ENCODE assay signal across 10 mouse cellular contexts in the genomic region with DNA sequence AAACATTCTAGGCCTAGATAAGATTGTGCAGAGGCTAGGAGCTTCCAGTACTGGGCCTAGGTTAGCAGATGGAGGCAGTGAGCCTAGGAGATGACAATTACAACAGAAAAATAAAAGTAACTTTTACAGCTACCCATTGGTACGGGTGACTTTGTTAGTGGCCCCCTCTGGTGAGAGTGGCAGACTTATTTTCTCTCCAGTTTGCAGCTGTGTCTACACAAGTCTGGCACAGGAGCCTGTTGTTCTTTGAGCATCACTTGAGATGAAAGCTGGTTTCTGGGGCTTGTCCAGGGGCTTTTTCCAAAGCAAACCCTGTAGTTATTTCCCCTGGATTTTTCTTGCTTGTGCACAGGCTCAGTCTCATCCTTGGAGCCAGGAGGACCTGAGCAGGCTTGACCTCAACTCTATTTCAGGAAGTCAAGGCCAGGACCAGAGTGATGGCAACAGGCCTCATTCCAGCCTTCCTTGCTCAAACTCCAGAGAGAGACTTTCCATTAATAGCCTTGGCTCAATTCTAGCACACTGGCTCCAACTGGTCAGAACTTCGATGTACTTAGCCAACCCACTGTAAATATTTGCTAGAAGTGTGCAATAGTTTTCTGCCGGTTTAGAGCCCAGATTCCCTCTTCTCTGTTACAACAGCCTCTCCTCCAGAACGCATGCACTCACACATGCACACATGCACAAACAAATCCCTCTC.
DNase-seq lines count a peak whose midpoint lies in the region; ATAC-seq and TF ChIP-seq lines count a peak whose summit lies in the region.
"Had no signal": no experiment of that assay in that cellular context is flagged by ENCODE, and none has a peak within 500 bp of the region (broad histone marks: within the 10 kb centered on the region; RNA-seq: fewer than 3 reads in every experiment).

No protein-coding gene starts in this region.

- H3K36me3 ChIP-seq in midbrain, embryonic 16.5 days (ENCODE audit: control insufficient read depth, insufficient read depth, low read length): no peaks in the 10 kb centered on the region
- H3K36me3 ChIP-seq in midbrain, postnatal 0 days (ENCODE audit: insufficient read depth, low read length): no peaks in the 10 kb centered on the region
- H3K36me3 ChIP-seq in small intestine, adult 2 months (ENCODE audit: control insufficient read depth, insufficient read depth, low read length): no peaks in the 10 kb centered on the region
- H3K36me3 ChIP-seq: hindbrain, embryonic 13.5 days; limb, embryonic 13.5 days had no signal

- H3K4me2 ChIP-seq in midbrain, embryonic 16.5 days (ENCODE audit: low read length): no peak overlapping the region
- H3K4me2 ChIP-seq in midbrain, postnatal 0 days (ENCODE audit: low read depth, low read length, poor library complexity, severe bottlenecking): no peak overlapping the region
- H3K4me2 ChIP-seq: hindbrain, embryonic 13.5 days; limb, embryonic 13.5 days had no signal

- H3K4me3 ChIP-seq in midbrain, embryonic 16.5 days (ENCODE audit: low read depth, low read length): no peak overlapping the region
- no peak overlapping the region for H3K4me3 ChIP-seq in midbrain, postnatal 0 days (ENCODE audit: low read depth, low read length)
- H3K4me3 ChIP-seq in small intestine, adult 2 months (ENCODE audit: low read depth, low read length): no peak overlapping the region
- H3K4me3 ChIP-seq: hindbrain, embryonic 13.5 days; limb, embryonic 13.5 days had no signal

- no peak for DNase-seq in midbrain, postnatal 0 days (ENCODE audit: low spot score)
- DNase-seq in heart, adult 8-10 months (ENCODE audit: low spot score): peak; percentile 59
- DNase-seq in lung, adult 18-20 months: peak; percentile 57 to 75
- no peak for DNase-seq in spleen, postnatal 14 days (ENCODE audit: low spot score in 2 of 2)
- DNase-seq in frontal cortex, postnatal 10 days (ENCODE audit: low spot score in 2 of 2): no peak
- DNase-seq: forebrain, postnatal 0 days had no signal

- no peak for TF ChIP-seq POLR2A in small intestine, adult 2 months (IDR thresholded peaks at IDR 0.05; ENCODE audit: low read depth, low read length)

- H3K4me1 ChIP-seq in midbrain, embryonic 16.5 days (ENCODE audit: control insufficient read depth, insufficient read depth, low read length): no peaks in the 10 kb centered on the region
- H3K4me1 ChIP-seq in midbrain, postnatal 0 days (ENCODE audit: insufficient read depth, low read length): no peaks in the 10 kb centered on the region
- H3K4me1 ChIP-seq in small intestine, adult 2 months (ENCODE audit: control insufficient read depth, insufficient read depth, insufficient read length, low read length): peaks cover 4% of the 10 kb centered on the region; the same call in 1 of the 2 replicates
- H3K4me1 ChIP-seq: hindbrain, embryonic 13.5 days; limb, embryonic 13.5 days had no signal

- no peak overlapping the region for H3K9ac ChIP-seq in midbrain, embryonic 16.5 days (ENCODE audit: low read depth, low read length)
- H3K9ac ChIP-seq in midbrain, postnatal 0 days (replicated peaks; ENCODE audit: low read length, poor library complexity, severe bottlenecking): no peak overlapping the region; the same call in 1 of the 2 replicates
- H3K9ac ChIP-seq: forebrain, postnatal 0 days; hindbrain, embryonic 13.5 days; limb, embryonic 13.5 days had no signal

- TF ChIP-seq CTCF in midbrain, postnatal 0 days (IDR thresholded peaks at IDR 0.05): no peak
- TF ChIP-seq CTCF in small intestine, adult 2 months (IDR thresholded peaks at IDR 0.05; ENCODE audit: extremely low read depth, insufficient read length, insufficient replicate concordance, low read depth, low read length): no peak

- H3K9me3 ChIP-seq in midbrain, embryonic 16.5 days (replicated peaks; ENCODE audit: control insufficient read depth, low read length, poor library complexity, severe bottlenecking): no peaks in the 10 kb centered on the region
- H3K9me3 ChIP-seq in midbrain, postnatal 0 days (ENCODE audit: low read length): no peaks in the 10 kb centered on the region
- H3K9me3 ChIP-seq: hindbrain, embryonic 13.5 days; limb, embryonic 13.5 days had no signal

- 85% methylated on average over 4 of the region's 4 CpGs for WGBS in midbrain, embryonic 16.5 days
- whole genome bisulfite sequencing in midbrain, postnatal 0 days: 83% methylated on average over 4 of the region's 4 CpGs
- WGBS in small intestine, adult 2 months: 47% methylated on average over 4 of the region's 4 CpGs

- no peaks in the 10 kb centered on the region for H3K27me3 ChIP-seq in midbrain, embryonic 16.5 days (ENCODE audit: control insufficient read depth, insufficient read depth, low read depth, low read length)
- H3K27me3 ChIP-seq in midbrain, postnatal 0 days (ENCODE audit: insufficient read depth, low read length): no peaks in the 10 kb centered on the region
- H3K27me3 ChIP-seq in small intestine, adult 2 months (ENCODE audit: control insufficient read depth, insufficient read depth, low read length): no peaks in the 10 kb centered on the region
- H3K27me3 ChIP-seq: hindbrain, embryonic 13.5 days; limb, embryonic 13.5 days had no signal

- no peak overlapping the region for H3K27ac ChIP-seq in midbrain, embryonic 16.5 days (ENCODE audit: low read length)
- H3K27ac ChIP-seq in midbrain, postnatal 0 days (ENCODE audit: low read depth, low read length): no peak overlapping the region
- H3K27ac ChIP-seq in small intestine, adult 2 months (ENCODE audit: insufficient read depth, low read depth, low read length): peak overlapping the region; percentile 28; the same call in 1 of the 2 replicates
- H3K27ac ChIP-seq: hindbrain, embryonic 13.5 days; limb, embryonic 13.5 days had no signal

- ATAC-seq in midbrain, embryonic 16.5 days: peak; percentile 28; the same call in 1 of the 2 replicates
- ATAC-seq in midbrain, postnatal 0 days (ENCODE audit: low FRiP score): no peak
- ATAC-seq: forebrain, postnatal 0 days had no signal

Comparison
In these comparisons a context has a peak if more than half of its experiments do, and no peak if none do; other contexts are left out.
1. DNase-seq: peak in heart, adult 8-10 months (single experiment) and lung, adult 18-20 months (2 of 2); none in midbrain, postnatal 0 days (single experiment), spleen, postnatal 14 days (0 of 2) and frontal cortex, postnatal 10 days (0 of 2).